Mouse (Mus musculus) spleen, postnatal 10 days (tissue): ENCODE results near the gene Letm1.

Experiments used
- DNase-seq, 2 experiments: peaks; one replicate each; pipeline ENCODE4 v3.0.0; 2021 to 2022; ENCODE audit warnings: low spot score in 2 of 2

Gene Letm1

DNA sequence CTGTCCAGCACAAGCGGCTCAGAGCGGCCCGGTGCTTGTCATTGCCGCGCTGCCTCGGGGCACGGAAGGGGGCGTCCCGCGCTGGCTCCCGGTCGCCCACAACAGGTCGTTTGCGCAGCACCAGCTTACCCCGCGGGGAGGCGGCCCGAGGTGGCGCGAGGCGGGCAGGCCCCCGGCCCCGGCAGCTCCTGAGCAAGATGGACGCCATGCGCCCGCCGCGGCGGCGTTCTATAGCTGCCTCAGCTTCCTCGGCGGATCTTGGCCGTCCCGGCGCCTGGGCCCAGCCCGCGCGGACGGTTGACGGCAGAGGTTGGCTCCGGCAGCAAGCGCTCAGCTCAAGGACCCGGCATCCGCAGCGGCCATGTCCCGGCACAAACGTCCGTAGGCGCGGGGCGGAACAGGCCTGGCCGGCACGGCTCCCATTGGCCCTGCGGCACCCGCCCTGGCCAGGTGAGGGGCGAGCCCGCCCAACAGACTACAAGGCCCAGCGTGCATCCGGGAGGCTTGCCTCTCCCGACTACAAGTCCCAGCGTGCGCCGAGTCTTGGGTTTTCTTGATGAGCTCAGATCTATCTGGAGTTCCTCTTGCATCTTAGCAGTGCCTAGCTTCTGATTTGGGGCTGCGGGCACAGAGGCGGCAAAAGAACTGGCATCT, at the start of gene Letm1:
Gene Letm1, minus strand, starts transcription at position 473 of the 654 bp plus-strand sequence.
- DNase-seq = peak; percentile 81 to 94

DNA sequence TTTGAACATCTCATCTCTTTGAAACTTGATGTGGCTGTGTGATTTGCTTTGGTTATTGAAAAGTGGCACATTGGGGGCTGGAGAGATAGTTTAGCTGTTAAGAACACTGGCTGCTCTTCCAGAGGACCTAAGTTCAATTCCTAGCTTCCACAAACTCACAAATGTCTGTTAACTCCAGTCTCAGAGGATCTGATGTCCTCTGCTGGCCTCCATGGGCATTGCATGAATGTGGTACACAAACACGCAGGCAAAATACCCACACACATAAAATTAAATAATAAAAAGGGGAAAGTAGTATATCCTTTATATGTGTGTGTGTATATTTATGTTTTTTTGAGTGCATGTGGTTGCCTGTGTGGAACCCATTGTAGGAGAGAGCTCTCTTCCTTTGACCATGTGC, 48.2 kb upstream of the Letm1 start:
- peak in 1 of 2 experiments; percentile 51 for DNase-seq

DNA sequence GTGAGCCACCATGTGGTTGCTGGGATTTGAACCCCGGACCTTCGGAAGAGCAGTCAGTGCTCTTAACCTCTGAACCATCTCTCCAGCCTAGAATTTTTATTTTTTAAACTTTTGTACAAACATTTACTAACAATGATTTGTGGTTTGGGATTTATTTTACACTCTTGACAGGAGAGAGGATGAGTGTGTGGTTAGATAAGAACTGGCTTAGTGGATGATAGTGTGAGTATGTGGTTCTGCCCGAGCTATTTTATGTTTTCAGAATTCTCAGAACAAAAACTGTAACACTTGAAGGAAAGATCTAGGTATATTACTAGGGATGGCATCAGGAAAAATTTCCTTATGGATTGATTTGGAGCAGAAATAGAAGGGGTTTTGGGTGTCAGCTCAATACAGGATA, 47.3 kb upstream of the Letm1 start:
- no peak for DNase-seq

DNA sequence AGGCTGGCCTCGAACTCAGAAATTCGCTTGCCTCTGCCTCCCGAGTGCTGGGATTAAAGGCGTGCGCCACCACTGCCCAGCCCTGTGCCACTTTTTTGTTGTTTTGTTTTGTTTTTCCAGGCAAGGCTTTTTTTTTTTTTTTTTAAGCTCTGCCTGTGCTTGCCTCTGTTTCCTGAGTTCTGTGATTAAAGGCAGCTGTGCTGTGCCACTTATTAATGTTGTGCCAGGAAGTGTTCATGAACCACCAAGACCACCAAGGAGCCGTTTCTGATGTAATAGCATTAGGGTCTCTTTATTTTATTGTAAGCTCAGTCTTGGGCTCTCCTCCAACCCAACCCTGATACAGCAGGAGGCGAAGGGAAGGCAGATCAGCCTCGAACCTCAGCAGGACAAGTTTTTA, 45.5 kb upstream of the Letm1 start:
- no peak for DNase-seq

DNA sequence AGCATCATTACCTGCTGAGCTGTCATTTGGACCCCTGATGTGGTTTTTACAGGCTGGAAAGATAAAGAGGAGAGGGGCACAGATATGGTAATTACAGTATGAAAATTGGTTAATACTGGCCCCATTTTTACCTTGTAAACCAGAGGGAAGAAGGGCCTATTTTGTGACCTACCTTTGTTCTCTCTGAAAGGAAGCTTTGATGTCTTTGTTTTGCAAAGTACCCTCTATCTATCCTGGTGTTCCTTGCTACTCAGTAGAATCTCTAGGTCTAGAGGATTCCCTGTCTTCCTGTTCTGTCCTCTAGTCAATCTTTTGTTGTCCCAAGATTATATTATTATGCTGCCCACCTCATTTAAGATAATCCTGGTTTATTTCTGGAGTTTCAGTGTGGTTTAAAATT, 43.4 kb upstream of the Letm1 start:
- DNase-seq = no peak

DNA sequence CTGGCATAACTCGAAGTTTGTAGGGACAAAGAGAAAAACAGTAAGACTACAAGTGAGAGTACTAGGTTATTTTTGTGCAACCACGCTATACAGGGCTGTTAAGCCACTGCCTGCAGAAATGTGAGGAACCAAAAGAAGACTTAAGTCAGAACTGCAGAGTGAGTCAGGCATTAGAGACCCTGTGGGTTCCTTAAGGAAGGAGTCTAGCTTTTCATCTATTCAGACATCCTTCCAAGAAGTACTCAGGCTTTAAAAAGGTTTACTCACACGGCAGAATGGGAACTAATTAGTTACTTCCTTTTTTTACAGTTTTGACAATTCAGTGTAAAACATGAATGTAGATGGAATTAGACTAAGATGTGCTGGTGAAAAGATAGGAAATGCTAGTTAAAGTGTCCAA, 39.8 kb upstream of the Letm1 start:
- DNase-seq = no peak

DNA sequence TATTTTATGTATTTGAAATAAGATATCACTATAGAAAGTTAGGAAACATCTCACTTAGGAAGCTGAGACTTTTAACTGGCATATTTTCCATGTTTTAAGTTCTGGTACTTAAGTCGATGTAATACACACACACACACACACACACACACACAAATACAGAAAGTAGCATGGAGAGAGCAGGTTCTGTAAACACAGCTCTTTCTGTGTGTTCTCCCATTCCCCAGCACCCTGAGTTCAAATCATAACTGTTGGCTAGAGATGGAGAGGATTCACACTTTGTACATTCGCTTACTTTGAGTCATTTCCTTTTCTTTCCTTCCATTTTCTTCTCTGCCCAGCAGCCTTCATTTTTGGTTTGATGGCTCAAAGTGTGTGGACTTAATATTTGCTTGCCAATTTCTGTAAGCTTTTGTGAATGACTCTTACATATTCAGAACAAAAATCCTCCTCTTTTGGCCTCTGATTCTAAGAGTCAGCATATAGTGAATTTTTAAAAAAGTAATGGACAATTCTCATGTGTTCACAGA, 39.3 kb upstream of the Letm1 start:
- no peak for DNase-seq

DNA sequence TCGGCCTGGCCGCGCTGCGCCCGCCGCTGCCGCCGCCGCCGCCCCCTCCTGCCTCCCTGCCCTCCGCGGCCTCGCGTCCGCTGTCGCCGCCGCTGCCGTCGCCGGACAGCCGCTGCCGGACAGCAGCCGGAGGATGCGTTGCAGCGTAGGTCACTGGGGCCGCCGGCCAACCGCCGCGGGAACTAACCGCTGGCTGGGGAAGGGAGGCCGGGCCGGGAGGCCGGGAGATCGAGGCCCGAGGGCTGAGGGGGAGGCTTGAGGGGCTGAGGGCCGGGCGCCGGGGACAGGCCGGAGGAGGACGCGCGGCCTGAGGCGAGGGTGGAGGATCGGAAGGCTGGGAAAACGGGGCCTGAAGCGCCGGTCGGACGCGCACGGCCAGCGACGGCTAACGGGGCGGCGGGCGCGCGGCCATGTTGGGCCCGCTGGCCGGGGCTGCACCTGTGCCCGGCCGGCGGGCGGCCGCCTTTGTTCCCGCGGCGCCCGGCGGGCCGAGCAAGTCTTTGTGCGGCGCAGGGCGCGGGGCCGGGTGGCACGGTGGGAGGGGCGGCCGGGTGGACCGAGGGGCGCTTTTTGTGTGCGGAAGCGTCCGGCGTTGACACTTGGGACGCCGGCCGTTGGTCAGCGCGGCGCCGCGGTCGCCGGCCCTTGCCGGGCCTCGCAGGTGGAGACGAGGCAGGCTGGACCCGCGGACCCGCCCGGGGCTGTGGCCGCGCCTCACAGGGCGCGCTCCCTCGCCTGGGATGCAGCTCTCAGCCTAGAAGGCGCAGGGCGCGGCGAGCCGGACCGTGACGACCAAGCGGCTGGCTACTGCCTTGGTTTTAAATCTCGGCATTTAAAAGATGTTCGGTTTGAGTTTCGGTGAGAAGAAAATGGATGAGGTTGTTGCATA, 38.4 kb upstream of the Letm1 start:
- DNase-seq = peak; percentile 74 to 76

DNA sequence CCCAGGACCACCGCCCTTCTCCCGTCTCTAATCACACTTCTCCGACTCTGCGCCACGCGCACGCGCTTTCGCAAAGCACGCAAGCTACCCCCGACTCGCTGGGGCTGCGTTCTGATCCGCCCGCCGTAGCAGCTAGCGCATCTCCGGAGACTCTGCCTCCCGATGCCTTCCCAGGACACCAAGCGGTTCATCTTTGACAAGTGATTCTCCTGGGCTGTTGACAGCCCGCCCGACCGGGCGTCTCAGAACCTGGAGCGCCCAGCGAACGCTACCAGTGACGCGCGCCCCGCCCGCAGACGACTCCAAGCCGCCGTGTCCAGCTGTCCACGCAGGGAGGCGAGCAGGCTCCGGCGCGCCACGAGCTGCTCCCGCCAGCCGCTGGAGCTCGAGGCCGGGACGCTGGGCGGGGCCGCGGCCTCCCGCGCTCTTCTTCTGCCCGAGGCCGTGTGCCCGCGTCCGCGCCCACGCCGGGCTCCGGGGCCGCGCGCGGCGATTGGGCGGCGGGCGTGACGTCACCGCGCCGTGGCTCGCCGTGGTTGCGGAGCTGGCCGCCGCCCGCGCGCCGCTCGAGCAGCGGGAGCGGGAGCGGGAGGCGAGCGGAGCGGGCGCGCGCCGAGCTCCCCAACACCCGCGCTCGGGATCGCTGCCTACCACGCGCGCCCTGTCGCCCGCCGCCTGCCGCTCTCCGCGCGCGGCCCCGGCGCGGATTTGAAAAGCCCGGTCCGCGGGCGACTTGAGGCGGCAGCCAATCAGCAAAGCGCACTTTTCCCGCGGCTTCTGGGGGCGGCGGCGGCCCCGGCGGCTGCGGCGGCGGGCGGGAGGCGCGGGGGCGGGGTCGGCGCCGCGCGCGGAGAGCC, 37.5 kb upstream of the Letm1 start, which contains the start of gene Nsd2:
Gene Nsd2, plus strand, starts transcription at position 850 of the 857 bp plus-strand sequence.
- peak; percentile 79 to 89 for DNase-seq

DNA sequence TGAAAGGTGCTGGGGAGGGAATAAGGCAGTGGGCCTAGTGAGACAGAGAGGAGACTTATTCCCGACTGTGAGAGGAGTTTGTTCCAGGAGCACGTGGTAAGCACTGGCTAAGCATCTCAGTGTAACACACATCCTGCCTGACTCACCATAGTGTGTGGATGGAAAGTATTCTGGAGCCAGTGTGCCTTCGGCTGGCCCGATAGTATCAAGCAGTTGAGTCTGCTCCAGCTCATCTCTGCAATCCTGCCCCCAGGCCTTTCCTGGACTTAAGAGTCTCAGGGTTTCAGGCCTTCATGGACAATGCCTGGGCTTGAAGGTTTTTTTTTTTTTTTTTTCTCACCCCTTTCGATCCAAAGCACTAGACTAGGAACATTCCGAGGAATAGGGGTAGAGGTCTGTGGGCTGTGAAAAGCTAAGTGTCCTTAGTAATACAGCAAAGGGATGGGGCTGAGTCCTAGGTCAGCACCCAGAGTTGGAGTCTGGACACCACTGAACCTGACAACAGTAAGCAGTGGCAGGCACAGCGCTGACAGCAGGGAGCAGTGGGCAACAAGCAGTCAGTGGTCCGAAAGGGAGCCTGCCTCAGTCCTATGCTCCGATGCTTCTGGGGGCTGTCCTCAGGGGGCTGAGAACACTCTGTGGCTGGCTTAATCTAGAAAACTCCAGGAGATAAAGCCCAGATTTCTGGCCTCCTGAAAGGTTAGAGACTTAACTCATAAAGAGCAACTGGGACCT, 36.7 kb upstream of the Letm1 start:
- peak; percentile 23 to 26 for DNase-seq

DNA sequence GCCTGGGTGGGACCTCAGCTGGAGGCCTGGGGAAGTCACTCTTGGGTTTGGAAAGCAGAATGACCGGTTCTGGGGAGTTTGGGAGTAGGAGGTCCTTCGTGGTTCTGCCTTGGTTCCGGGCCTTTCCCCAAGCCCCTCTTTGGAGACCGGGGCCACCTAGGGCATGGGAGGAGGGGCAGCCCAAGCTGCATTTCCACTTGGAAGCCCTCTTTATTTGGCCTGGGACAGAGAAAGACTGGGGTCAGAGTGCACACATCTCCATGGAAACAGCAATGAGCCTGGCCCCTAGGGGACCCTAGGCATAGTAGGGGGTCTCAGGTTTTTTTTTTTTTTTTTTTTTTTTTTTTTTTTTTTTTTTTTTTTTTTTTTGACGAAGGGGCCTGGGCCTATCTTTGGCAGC, 35.5 kb upstream of the Letm1 start:
- no peak for DNase-seq

DNA sequence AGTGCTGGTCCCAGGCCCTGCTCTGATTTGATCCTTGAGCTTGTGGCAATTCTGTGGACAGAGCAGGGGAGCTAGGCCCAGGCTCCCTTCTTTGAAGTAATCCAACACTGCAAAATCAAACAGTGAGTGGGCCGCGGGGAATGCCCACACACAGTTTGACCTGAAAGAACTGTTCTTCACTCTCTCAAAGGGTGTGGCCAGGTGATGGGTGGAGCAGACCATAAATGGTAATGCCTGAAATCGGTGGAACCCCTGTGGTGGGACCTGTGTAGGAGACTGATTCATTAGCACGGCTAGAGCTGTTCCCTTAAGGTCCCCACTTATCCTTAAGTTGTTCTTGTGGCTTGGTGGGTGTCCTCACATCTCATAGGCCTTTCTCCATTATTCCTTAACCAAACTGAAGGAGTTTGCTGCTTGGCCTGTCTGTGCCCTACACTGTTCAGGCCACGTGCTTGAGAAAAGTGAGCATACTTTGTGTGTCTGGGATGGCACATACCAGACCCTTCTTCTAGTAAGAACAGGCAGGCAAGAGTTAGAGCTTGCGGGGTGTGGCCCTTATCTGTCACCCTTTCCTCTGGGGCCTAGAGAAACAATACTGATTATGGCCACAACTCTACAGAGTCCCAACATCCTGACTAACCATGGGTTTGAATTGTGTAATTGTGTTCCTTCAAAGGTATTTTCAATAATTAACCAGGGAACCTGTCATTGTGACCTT, 33.5 kb upstream of the Letm1 start:
- DNase-seq = no peak

DNA sequence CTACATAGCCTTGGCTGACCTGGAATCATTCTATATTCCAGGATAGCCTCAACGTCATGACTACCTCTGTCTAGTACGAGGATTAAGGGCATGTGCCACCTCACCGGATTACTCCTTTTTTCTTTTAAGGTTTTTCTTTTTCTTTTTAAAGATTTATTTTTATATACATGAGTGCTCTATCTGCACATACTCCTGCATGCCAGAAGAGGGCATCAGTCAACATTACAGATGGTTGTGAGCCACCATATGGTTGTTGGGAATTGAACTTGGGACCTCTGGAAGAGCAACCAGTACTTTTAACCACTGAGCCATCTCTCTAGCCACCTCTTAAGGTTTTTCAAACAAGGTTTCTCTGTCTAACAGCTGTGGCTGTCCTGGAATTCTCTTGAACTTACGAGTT, 28.9 kb upstream of the Letm1 start:
- no peak for DNase-seq

DNA sequence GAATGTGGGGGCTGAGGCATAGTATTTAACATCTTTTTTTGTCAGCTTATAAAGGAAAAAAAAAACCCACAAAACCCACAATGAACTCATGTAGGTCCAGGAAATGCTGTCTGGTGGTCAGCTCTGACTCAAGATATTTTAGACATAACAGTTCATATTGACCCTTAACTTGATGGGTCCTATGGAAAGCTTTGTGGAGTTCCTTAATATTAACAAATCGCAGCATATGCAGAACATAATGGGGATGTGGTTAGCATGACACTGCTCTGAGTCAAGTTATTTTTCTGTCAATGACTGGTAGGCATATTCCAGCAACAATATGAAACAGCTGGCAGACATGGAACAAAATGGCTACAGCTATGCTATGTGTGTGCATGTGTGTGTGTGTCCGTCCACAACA, 20.7 kb upstream of the Letm1 start:
- no peak for DNase-seq

DNA sequence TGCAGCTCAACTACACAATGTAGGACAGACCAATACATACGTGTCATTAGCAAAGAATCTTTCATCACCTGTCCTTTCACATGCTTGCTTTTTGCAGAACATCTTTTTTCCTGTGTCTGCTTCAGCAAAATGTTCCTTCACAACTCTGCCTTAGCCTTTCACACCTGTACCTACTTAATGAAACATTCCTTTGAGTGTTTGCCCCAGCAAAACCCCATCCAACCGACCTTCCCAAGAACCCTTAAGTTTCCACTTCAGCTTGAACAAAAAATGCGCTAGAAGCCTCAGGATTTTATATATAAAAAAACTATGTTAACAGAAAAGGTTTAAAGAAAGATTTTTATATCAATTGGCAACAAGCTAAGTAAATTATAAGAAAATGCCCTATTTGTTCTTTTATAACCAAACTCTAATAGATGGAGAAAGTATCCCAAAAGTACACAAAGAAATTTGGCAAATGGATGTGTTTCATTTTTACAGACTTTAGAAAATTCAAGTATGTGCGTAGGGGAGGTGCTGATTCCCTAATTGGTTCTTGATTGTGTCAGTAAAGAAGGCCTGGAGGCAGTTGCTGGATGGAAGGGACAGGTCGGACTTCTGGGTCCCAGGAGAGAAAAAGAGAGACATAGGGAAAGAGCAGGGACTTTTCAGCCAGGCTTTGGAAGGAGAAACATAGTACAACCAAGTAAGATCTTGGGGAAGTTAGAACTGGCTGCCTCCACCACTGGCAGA, 9.5 kb upstream of the Letm1 start:
- DNase-seq = no peak

DNA sequence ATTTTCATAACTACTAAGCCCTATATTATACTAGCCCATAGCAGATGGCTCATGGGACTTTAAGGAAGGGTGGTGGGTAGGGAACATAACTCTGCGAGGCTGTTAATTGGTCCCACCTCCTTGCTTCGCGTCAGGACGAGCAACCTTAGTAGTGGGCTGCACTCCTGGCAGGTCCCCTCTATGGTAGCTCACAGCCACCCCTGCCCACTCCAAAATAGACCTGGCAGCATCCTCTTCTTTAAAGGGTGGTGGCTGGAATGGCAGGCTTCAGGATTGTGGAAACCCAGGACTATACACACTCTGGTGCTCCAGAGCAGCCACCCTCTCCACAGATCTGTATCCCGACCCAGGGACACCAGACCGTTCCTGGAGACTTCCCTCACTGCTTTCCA, 378 bp upstream of the Letm1 start:
- no peak for DNase-seq

DNA sequence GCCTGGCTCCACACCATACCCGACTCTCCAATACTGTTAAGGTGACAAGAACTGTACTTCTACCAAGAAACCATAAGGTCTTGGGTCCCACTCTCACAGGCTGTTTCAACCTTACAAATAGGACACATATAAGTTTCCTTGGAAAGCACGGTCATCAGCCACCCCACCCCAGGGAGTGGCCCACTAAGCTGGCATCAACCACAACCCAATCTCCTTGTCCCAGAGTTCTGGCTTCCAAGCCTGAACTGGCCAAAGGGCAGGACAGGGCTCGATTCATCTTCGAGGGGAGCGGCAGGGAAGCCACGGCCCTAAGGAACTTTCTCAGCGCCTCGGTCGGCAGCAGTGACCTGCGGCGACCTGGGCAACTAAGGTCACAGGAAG, 663 bp downstream of the Letm1 start:
- peak; percentile 49 to 50 for DNase-seq

DNA sequence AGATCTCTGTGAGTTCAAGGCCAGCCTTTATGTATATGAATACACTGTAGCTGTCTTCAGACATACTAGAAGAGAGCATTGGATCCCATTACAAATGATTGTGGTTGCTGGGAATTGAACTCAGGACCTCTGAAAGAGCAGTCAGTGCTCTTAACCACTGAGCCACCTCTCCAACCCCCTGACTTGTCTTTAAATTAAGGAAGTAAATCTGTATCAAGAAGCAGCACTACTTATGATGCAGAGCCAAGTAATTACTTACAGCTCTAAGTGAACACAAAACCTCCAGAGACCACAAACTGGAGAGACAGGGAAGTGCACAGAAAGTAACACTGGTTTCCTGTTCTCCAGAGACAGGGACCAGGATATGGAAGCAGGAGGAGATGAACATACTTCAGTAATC, 5.4 kb downstream of the Letm1 start:
- no peak for DNase-seq

DNA sequence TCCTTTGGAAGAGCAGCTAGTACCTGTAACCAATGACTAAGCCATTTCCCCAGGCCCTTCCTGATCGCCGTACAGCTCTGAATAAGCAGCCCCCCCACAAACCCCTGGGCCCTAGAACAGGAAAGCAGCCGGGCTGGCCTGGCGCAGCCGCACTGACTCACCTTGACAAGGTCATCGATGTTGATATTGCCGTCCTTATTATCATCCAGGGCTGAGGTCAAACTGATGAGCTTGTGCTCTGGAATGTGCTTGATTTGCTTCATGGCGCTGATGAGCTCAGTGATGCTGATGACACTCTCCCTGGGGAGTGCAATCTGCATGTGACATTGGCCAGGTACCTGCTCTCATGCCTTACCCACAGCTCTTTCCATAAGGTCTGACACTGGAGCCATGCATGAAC, 39.1 kb downstream of the Letm1 start:
- DNase-seq = no peak

DNA sequence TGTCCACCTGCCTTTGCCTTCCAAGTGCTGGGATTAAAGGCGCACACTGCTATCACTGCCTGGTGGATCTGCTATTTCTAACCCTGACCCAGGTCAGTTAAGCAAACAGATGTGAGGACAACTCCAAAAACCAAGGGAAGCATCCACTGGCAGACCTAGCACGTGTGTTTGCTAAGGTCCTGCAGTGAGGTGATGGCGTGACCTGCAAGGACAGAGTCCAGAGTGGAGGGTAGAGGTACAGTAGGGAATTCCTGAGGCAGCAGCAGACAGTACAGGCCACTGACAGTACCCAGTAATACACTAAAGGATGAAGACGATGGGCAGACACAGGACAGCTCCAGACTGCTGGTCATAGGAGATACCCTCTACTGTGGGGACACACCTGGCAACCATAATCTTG, 42.1 kb downstream of the Letm1 start:
- DNase-seq = no peak
